Mouse (Mus musculus): Measurements from ENCODE around the gene Msi1. TPM values are rescaled to one million over a fixed set of nuclear protein-coding genes. Genes with fewer than 3 reads are reported as not detected.
A peak's percentile ranks its signal among the peaks of the same experiment; 100 is the strongest.

Gene Msi1
- polyA plus RNA-seq, 1 experiment from 2014 or later: 142 TPM

- peak overlapping the region; percentile 3; the same call in 1 of the 2 replicates for H3K27ac ChIP-seq
- H3K4me3 ChIP-seq: no peak overlapping the region
- H3K27me3 ChIP-seq (ENCODE audit: poor library complexity, severe bottlenecking): no peaks in the 10 kb centered on the region
- H3K4me1 ChIP-seq: peaks cover 14% of the 10 kb centered on the region
- no peaks in the 10 kb centered on the region for H3K9me3 ChIP-seq
- DNase-seq (ENCODE audit: extremely low spot score, low spot score): no peak
- peaks cover 55% of the 10 kb centered on the region for H3K36me3 ChIP-seq (replicated peaks)
- WGBS: 86% methylated on average over 12 of the region's 12 CpGs
These were observed 25.2 kb downstream of the Msi1 start for GRCm38 (mm10) chr5:115454422-115455090.

DNA sequence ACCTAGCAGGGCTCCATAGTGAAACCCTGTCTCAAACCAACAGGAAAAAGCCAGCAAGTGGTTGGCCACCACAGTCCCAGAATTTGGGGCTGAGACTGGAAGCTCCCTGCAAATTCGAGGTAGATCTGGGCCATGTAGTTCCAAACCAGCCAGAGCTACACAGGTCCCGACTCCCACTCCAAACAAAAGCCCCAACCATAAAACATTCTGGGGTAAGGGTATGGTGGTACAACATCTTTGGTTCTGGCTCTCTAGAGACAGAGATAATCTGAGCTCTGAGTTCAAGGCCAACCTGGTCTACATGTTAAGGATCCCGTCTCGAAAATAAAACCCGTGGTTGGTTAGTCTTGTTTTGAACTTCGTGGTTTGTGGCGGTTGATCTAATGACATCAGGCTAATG is 26.4 kb downstream of the Msi1 start:
- Histone ChIP-seq H3K9me3 (no peaks in the 10 kb centered on the region), H3K27me3 (ENCODE audit: poor library complexity, severe bottlenecking) (no peaks in the 10 kb centered on the region), H3K36me3 (replicated peaks) (peaks cover 42% of the 10 kb centered on the region), H3K4me3 (no peak overlapping the region), H3K4me1 (peaks cover 10% of the 10 kb centered on the region), H3K27ac (no peak overlapping the region)
- 84% methylated on average over 7 of the region's 7 CpGs for WGBS
- no peak for DNase-seq (ENCODE audit: extremely low spot score, low spot score)

DNA sequence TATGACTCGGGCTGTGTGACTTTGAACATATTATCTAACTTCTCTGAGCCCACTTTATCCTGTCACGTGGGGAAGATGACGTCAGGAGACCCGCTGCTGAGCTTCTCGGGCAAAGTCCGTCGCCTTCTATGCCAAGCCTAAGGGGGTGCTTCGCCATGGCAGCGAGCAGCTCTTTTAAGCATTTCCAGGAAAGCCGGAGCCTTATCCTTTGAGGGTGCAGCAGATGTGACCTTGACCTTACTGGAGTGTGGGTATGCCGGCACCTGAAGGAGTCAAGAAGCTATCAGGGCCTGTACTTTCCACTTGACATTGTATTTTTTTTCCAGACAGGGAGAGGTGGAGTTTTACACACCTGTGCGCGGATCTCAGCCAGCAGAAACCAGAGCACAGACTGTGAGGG is 29.5 kb downstream of the Msi1 start:
- Histone ChIP-seq H3K36me3 (replicated peaks) (peaks cover 12% of the 10 kb centered on the region), H3K27me3 (ENCODE audit: poor library complexity, severe bottlenecking) (no peaks in the 10 kb centered on the region), H3K27ac (no peak overlapping the region), H3K4me1 (peaks cover 7% of the 10 kb centered on the region), H3K4me3 (no peak overlapping the region), H3K9me3 (no peaks in the 10 kb centered on the region)
- WGBS: 72% methylated on average over 13 of the region's 13 CpGs
- DNase-seq (ENCODE audit: extremely low spot score, low spot score): no peak

DNA sequence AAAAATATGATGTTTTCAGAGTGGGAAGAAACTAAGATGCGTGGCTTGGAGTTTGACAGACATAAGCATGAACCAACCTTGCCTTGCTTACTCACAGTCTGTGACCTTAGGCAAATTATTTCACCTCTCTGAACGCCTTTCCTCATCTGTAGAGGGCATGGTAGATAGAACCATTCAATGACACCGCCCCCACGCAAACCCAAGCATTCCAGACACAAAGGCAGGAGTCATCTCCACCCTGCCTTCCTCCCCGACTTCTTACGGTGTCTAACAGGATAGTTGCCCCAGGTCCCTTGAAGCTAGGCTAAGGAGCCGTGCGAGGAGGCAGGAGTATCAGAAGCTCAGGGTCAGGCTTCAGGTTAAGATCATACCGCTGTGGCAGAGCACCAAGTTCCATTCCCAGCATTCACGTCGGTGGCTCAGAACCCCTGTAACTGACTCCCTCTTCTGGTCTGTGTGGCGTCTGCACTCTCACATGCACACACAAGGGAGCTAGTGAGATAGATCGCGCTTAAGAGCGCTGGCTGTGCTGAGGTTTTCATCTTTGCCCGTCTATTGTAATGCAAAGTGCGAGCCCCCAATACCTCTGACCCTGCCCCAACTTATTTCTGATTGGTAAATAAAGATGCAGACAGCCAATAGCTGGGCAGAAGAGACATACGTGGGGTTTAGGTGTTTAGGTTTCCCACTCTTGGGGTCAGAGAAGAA is 35.2 kb downstream of the Msi1 start:
- Histone ChIP-seq H3K27ac (0 out of 2 replicates have a peak overlapping the region, but pooled peaks have one; percentile 25), H3K27me3 (ENCODE audit: poor library complexity, severe bottlenecking) (no peaks in the 10 kb centered on the region), H3K36me3 (replicated peaks) (no peaks in the 10 kb centered on the region), H3K4me3 (no peak overlapping the region), H3K4me1 (no peaks in the 10 kb centered on the region), H3K9me3 (no peaks in the 10 kb centered on the region)
- no peak for DNase-seq (ENCODE audit: extremely low spot score, low spot score)
- 79% methylated on average over 18 of the region's 18 CpGs for WGBS

DNA sequence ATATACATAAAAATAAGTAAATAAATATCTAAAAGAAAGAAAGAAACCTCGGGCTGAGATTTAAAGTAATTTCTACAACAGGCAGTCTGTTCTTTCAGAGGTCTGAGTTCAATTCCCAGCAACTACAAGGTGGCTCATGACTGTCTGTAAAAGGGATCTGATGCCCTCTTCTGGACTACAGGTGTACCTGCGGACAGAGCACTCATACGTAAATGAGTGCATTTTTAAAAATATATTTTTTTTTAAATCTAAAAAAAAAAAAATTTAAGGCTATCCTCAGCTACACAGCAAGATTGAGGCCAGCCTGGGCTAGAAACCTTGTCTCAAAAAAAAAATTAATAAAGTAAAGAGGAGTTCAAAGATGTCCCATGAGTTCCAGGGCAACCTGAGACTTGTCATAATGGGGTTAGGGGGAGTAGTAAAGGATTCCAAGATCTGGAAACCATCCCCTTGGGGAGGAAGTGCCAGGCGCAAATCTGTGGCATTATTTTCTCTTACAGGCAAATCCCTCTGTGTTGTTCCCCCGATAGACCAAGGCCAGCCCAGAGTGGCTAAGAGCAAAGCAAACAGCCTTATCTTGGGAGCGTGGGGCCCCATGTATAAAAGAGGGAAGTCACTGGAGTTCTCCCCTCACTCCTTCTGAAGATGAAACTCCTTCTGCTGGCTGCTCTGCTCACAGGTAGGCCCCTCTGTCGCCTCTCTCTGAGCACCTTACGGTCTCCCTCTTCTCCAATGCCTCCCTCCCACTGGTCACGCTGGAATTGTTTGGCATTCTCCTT is 36.4 kb downstream of the Msi1 start, which contains the start of gene Pla2g1b:
Gene Pla2g1b (plus strand): TSS at position 621 of the 779 bp plus-strand sequence.
- peaks cover 3% of the 10 kb centered on the region for H3K4me1 ChIP-seq
- H3K27ac ChIP-seq: no peak within 1 kb of the TSS
- no peak for DNase-seq (ENCODE audit: extremely low spot score, low spot score)
- no peaks in the 10 kb centered on the region for H3K36me3 ChIP-seq (replicated peaks)
- no peak within 1 kb of the TSS for H3K4me3 ChIP-seq
- WGBS: 50% methylated on average over 9 of the region's 9 CpGs
- H3K9me3 ChIP-seq: no peaks in the 10 kb centered on the region
- no peaks in the 10 kb centered on the region for H3K27me3 ChIP-seq (ENCODE audit: poor library complexity, severe bottlenecking)

- WGBS: 80% methylated on average over 6 of the region's 6 CpGs
- Histone ChIP-seq H3K4me1 (peaks cover 7% of the 10 kb centered on the region), H3K27ac (no peak overlapping the region), H3K9me3 (no peaks in the 10 kb centered on the region), H3K27me3 (ENCODE audit: poor library complexity, severe bottlenecking) (peaks cover 5% of the 10 kb centered on the region; the same call in 1 of the 2 replicates), H3K4me3 (no peak overlapping the region), H3K36me3 (replicated peaks) (no peaks in the 10 kb centered on the region)
- DNase-seq (ENCODE audit: extremely low spot score, low spot score): no peak
These were observed 40.4 kb downstream of the Msi1 start for GRCm38 (mm10) chr5:115469791-115470190.

- Histone ChIP-seq H3K27ac (no peak overlapping the region), H3K27me3 (ENCODE audit: poor library complexity, severe bottlenecking) (peaks cover 7% of the 10 kb centered on the region; the same call in 1 of the 2 replicates), H3K36me3 (replicated peaks) (no peaks in the 10 kb centered on the region), H3K4me3 (peak overlapping the region; percentile 17; the same call in 1 of the 2 replicates), H3K4me1 (peaks cover 18% of the 10 kb centered on the region), H3K9me3 (no peaks in the 10 kb centered on the region)
- no peak for DNase-seq (ENCODE audit: extremely low spot score, low spot score)
- 39% methylated on average over 20 of the region's 20 CpGs for WGBS
These were observed 41.5 kb downstream of the Msi1 start for GRCm38 (mm10) chr5:115470766-115471531.

DNA sequence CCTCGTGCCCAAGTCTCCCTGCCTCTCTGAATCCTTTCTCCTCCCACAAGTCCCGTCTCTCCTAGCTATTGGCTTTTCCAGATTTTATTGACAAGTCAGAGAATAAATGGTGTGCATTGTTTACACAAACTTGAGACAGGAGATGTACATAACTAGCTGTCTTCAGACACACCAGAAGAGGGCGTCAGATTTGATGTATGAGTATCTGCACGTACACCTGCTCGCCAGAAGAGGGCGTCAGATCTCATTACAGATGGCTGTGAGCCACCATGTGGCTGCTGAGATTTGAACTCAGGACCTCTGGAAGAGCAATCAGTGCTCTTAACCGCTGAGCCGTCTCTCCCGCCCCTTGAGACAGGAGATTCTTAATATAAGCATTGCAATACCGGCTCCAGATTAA is 43.8 kb downstream of the Msi1 start:
- peaks cover 7% of the 10 kb centered on the region; the same call in 1 of the 2 replicates for H3K27me3 ChIP-seq (ENCODE audit: poor library complexity, severe bottlenecking)
- peaks cover 22% of the 10 kb centered on the region for H3K4me1 ChIP-seq
- DNase-seq (ENCODE audit: extremely low spot score, low spot score): no peak
- peaks cover 3% of the 10 kb centered on the region; the same call in 1 of the 2 replicates for H3K36me3 ChIP-seq (replicated peaks)
- 80% methylated on average over 10 of the region's 10 CpGs for WGBS
- H3K4me3 ChIP-seq: no peak overlapping the region
- no peak overlapping the region for H3K27ac ChIP-seq
- no peaks in the 10 kb centered on the region for H3K9me3 ChIP-seq

DNA sequence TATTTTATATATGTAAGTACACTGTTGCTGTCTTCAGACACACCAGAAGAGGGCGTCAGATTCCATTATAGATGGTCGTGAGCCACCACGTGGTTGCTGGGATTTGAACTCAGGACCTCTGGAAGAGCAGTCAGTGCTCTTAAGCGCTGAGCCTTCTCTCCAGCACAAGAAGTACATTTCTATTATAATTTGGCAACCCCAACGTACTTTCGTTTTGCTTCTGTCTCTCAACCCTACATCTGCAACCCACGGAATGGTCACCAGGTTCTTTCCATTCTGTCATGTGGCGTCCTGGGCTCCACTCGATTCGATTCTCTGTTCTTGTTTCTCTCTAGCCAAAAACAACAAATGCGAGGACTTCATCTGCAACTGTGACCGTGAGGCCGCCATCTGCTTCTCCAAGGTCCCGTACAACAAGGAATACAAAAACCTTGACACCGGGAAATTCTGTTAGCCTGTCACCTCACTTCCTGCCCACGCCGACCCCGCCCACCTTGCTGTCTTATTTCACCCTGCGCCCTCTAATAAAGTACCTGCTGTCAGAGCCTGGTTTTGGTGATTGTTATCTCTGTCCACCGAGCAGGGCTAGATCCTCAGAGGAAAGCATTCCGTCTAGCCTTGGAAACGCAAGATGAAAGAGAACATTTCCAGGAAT is 44.9 kb downstream of the Msi1 start:
- 84% methylated on average over 22 of the region's 22 CpGs for WGBS
- peaks cover 3% of the 10 kb centered on the region for H3K36me3 ChIP-seq (replicated peaks)
- DNase-seq (ENCODE audit: extremely low spot score, low spot score): no peak
- peaks cover 9% of the 10 kb centered on the region for H3K27me3 ChIP-seq (ENCODE audit: poor library complexity, severe bottlenecking)
- H3K9me3 ChIP-seq: no peaks in the 10 kb centered on the region
- no peak overlapping the region for H3K4me3 ChIP-seq
- peaks cover 22% of the 10 kb centered on the region for H3K4me1 ChIP-seq
- no peak overlapping the region for H3K27ac ChIP-seq

GRCm38 (mm10) chr5:115475337-115476106 is 46.1 kb downstream of the Msi1 start:
- WGBS: 6% methylated on average over 22 of the region's 22 CpGs
- peaks cover 21% of the 10 kb centered on the region for H3K27me3 ChIP-seq (ENCODE audit: poor library complexity, severe bottlenecking)
- H3K9me3 ChIP-seq: no peaks in the 10 kb centered on the region
- peaks cover 3% of the 10 kb centered on the region for H3K36me3 ChIP-seq (replicated peaks)
- peak overlapping the region; percentile 80 for H3K27ac ChIP-seq
- H3K4me3 ChIP-seq: peak overlapping the region; percentile 47
- peaks cover 29% of the 10 kb centered on the region for H3K4me1 ChIP-seq
- peak; percentile 69 for DNase-seq (ENCODE audit: extremely low spot score, low spot score)

DNA sequence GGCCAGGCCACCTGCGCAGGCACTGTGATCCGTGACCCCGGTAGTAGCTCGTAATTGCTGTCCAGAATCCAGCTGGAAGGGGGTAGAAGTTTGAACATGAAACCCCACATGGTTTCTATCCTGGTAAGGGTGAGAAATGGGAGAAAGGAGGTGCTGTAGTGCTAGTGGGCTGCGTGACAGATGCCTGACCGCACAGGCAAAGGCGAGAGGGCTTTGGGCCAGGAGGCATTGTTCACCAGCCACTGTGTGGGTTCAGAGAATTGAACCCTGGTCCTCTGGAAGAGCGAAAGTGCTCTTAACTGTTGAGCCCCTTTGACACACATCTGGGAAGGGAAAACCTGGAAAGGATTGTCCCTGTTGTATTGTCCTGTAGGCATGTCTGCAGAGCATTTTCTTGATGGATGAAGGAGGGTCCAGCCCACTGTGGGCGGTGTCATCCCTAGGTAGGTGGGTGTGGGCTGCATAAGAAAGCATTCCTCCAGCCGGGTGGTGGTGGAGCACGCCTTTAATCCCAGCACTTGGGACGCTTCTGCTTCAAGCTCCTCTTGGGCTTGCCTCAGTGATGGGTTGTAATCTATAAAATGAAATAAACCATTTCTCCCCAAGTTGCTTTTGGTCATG is 46.8 kb downstream of the Msi1 start:
- H3K27ac ChIP-seq: peak overlapping the region; percentile 80

More for the DNA sequence above, 46.8 kb downstream of the Msi1 start:
- Histone ChIP-seq H3K9me3 (no peaks in the 10 kb centered on the region), H3K4me1 (peaks cover 23% of the 10 kb centered on the region), H3K4me3 (peak overlapping the region; percentile 47), H3K27me3 (ENCODE audit: poor library complexity, severe bottlenecking) (peaks cover 28% of the 10 kb centered on the region), H3K36me3 (replicated peaks) (peaks cover 3% of the 10 kb centered on the region)
- WGBS: 37% methylated on average over 12 of the region's 12 CpGs
- no peak for DNase-seq (ENCODE audit: extremely low spot score, low spot score)

All from forebrain, embryonic 10.5 days (tissue).